Mouse (Mus musculus) adrenal gland, adult 2 months (tissue): ENCODE results near the gene Ifit2. TPM values are rescaled to one million over a fixed set of nuclear protein-coding genes. Genes with fewer than 3 reads are reported as not detected.
A peak's percentile ranks its signal among the peaks of the same experiment; 100 is the strongest.

Source experiments
- DNase-seq: peaks from one replicate; pipeline ENCODE4 v3.0.0; 2021
- long read RNA-seq: library from polyadenylated mRNA; stranded (forward); transcript quantifications from one replicate; pipeline ENCODE4 v2.0.0, GENCODE M21; 2021
- polyA plus RNA-seq: library from polyadenylated mRNA; depleted of rRNA; stranded (reverse); fragments of >200 nt; gene quantifications from 2 replicates; pipeline ENCODE4 v1.2.3, GENCODE M21; 2012; rRNA removed
- total RNA-seq, 2 experiments: library from RNA; stranded (reverse); gene quantifications; 2 replicates each; pipeline ENCODE4 v1.2.3; 2021

Ifit2 gene
- total RNA-seq (1 to 10 TPM; 3.0 to 5.1 TPM), polyA plus RNA-seq (0.10 and 0.26 TPM in 2 replicates)
- long read RNA-seq, partial matches to known transcripts = 2 of 3 reads
- long read RNA-seq, other reads (novel, unspliced or antisense) = 0 of 3 reads

GRCm38 (mm10) chr19:34550534-34551223, at the start of gene Ifit2:
Gene Ifit2 (plus strand): TSS chr19:34550694.
- DNase-seq = peak; percentile 76

GRCm38 (mm10) chr19:34500763-34501162, 49.7 kb upstream of the Ifit2 start:
- DNase-seq = peak; percentile 89

GRCm38 (mm10) chr19:34505161-34505721, 45.3 kb upstream of the Ifit2 start:
- DNase-seq = peak; percentile 29

GRCm38 (mm10) chr19:34510717-34511116, 39.8 kb upstream of the Ifit2 start:
- DNase-seq = no peak

GRCm38 (mm10) chr19:34511528-34511927, 39.0 kb upstream of the Ifit2 start:
- peak; percentile 31 for DNase-seq

- DNase-seq = no peak
Observed at GRCm38 (mm10) chr19:34515681-34516080, 34.8 kb upstream of the Ifit2 start.

- DNase-seq = no peak
Observed at GRCm38 (mm10) chr19:34516346-34516745, 34.1 kb upstream of the Ifit2 start.

- peak; percentile 70 for DNase-seq
Observed at GRCm38 (mm10) chr19:34517197-34517596, 33.3 kb upstream of the Ifit2 start.

- DNase-seq = peak; percentile 90
Observed at GRCm38 (mm10) chr19:34517812-34518594, 32.5 kb upstream of the Ifit2 start.

- peak; percentile 82 for DNase-seq
Observed at GRCm38 (mm10) chr19:34518786-34519185, 31.7 kb upstream of the Ifit2 start.

GRCm38 (mm10) chr19:34519646-34520045, 30.8 kb upstream of the Ifit2 start:
- peak; percentile 70 for DNase-seq

GRCm38 (mm10) chr19:34520051-34520450, 30.4 kb upstream of the Ifit2 start:
- DNase-seq = no peak

GRCm38 (mm10) chr19:34521361-34521760, 29.1 kb upstream of the Ifit2 start:
- no peak for DNase-seq

- no peak for DNase-seq
Observed at GRCm38 (mm10) chr19:34521978-34522377, 28.5 kb upstream of the Ifit2 start.

- no peak for DNase-seq
Observed at GRCm38 (mm10) chr19:34523106-34523725, 27.3 kb upstream of the Ifit2 start.

GRCm38 (mm10) chr19:34524646-34525045, 25.8 kb upstream of the Ifit2 start:
- no peak for DNase-seq

- DNase-seq = peak; percentile 48
Observed at GRCm38 (mm10) chr19:34526321-34526923, 24.1 kb upstream of the Ifit2 start.

- peak; percentile 98 for DNase-seq
Observed at GRCm38 (mm10) chr19:34526941-34527682, 23.4 kb upstream of the Ifit2 start, which contains the start of gene Lipa. Gene Lipa (minus strand): TSS chr19:34527474.

- DNase-seq = no peak
Observed at GRCm38 (mm10) chr19:34532061-34532751, 18.3 kb upstream of the Ifit2 start.

- no peak for DNase-seq
Observed at GRCm38 (mm10) chr19:34539422-34539821, 11.1 kb upstream of the Ifit2 start.
